Mouse (Mus musculus) CH12.LX (cell line): ENCODE data around the gene Casz1.

Experiments
- CHD2 ChIP-seq: IDR thresholded peaks from 2 replicates; pipeline ENCODE4 v1.6.1; 2011; ENCODE audit warnings: low read length, improper control_type of control experiment
- CTCF ChIP-seq, 2 experiments: IDR thresholded peaks in 1 of 2; conservative IDR thresholded peaks in 1 of 2; 2 replicates each; pipeline ENCODE4 v1.5.1; 2011 to 2012; ENCODE audit warnings: low read depth in 2 of 2, low read length in 2 of 2, improper control_type of control experiment in 1 of 2, inconsistent platforms in 1 of 2, mild to moderate bottlenecking in 1 of 2, moderate library complexity in 1 of 2
- MAFK ChIP-seq: IDR thresholded peaks from 2 replicates; pipeline ENCODE4 v1.6.1; 2011; ENCODE audit warnings: low read length, improper control_type of control experiment; ENCODE audit not compliant: insufficient replicate concordance
- MAX ChIP-seq: IDR thresholded peaks from 2 replicates; pipeline ENCODE4 v1.6.1; 2011; ENCODE audit warnings: low read length, improper control_type of control experiment
- MAZ ChIP-seq: IDR thresholded peaks from 2 replicates; pipeline ENCODE4 v1.6.1; 2012; ENCODE audit warnings: low read depth, mild to moderate bottlenecking, inconsistent platforms, low read length, improper control_type of control experiment, moderate library complexity
- TCF12 ChIP-seq: IDR thresholded peaks from 2 replicates; pipeline ENCODE4 v1.6.1; 2014; ENCODE audit warnings: low read depth, mild to moderate bottlenecking, inconsistent platforms, low read length, improper control_type of control experiment
- UBTF ChIP-seq: IDR thresholded peaks from 2 replicates; pipeline ENCODE4 v1.6.1; 2012; ENCODE audit warnings: low read depth, mild to moderate bottlenecking, inconsistent platforms, low read length, improper control_type of control experiment, moderate library complexity
- ZC3H11A ChIP-seq: IDR thresholded peaks from 2 replicates; pipeline ENCODE4 v1.6.1; 2012; ENCODE audit warnings: low read depth, mild to moderate bottlenecking, inconsistent platforms, low read length, improper control_type of control experiment

GRCm38 (mm10) chr4:148881001-148881669, 76.9 kb downstream of the Casz1 start:
- no peak for TF ChIP-seq TCF12
- no peak for TF ChIP-seq CTCF (conservative IDR thresholded peaks at IDR 0.05 in 1 of 2, IDR thresholded peaks at IDR 0.05 in 1 of 2; ENCODE audit: low read depth in 2 of 2, low read length in 2 of 2)
- TF ChIP-seq ZC3H11A, result no peak
- TF ChIP-seq UBTF, result no peak
- no peak for TF ChIP-seq MAX
- TF ChIP-seq MAZ, result no peak
- TF ChIP-seq CHD2, result no peak
- TF ChIP-seq MAFK, result no peak
